Mouse (Mus musculus) kidney, adult 2 months (tissue): ENCODE data around the gene Tsr2. TPM values are rescaled to one million over a fixed set of nuclear protein-coding genes. Genes with fewer than 3 reads are reported as not detected.

Experiments
- DNase-seq: peaks from one replicate; pipeline ENCODE4 v3.0.0; 2021
- H3K27ac ChIP-seq: fragments of 200-500 bp; 2 replicates; pipeline ENCODE4 v1.5.1; 2012; ENCODE audit warnings: low read depth, low read length, control low read depth, inconsistent platforms; ENCODE audit not compliant: insufficient read depth
- H3K27me3 ChIP-seq: fragments of 200-500 bp; replicated peaks from 2 replicates; pipeline ENCODE4 v1.6.1; 2012; ENCODE audit warnings: mild to moderate bottlenecking, moderate library complexity, low read length, inconsistent platforms; ENCODE audit not compliant: control insufficient read depth, insufficient read depth
- H3K36me3 ChIP-seq: fragments of 200-500 bp; 2 replicates; pipeline ENCODE4 v1.6.1; 2012; ENCODE audit warnings: mild to moderate bottlenecking, moderate library complexity, low read length, inconsistent platforms; ENCODE audit not compliant: control insufficient read depth, insufficient read depth
- H3K4me1 ChIP-seq: fragments of 200-500 bp; 2 replicates; pipeline ENCODE4 v1.6.1; 2011; ENCODE audit warnings: low read length; ENCODE audit not compliant: control insufficient read depth, insufficient read depth
- H3K4me3 ChIP-seq: fragments of 200-500 bp; 2 replicates; pipeline ENCODE4 v1.5.1; 2011; ENCODE audit warnings: mild to moderate bottlenecking, low read depth, low read length, control low read depth; ENCODE audit not compliant: insufficient read depth
- CTCF ChIP-seq: fragments of 200-500 bp; conservative IDR thresholded peaks from 2 replicates; pipeline ENCODE4 v1.5.1; 2011; ENCODE audit warnings: low read depth, mild to moderate bottlenecking, control low read depth, low read length, moderate library complexity, mixed read lengths; ENCODE audit not compliant: insufficient read depth, insufficient read length
- POLR2A ChIP-seq: fragments of 200-500 bp; IDR thresholded peaks from one replicate; pipeline ENCODE4 v1.6.1; 2011; ENCODE audit warnings: low read depth, low read length, control low read depth
- WGBS: fragments of 180-500 bp; shearing (Covaris S2); methylation state at CpG from one replicate; pipeline ENCODE4 v1.1.7; 2018; 5-methylcytosine and 5-hydroxymethylcytosine counted together
- polyA plus RNA-seq: library from polyadenylated mRNA; depleted of rRNA; stranded (reverse); fragments of >200 nt; gene quantifications from 2 replicates; pipeline ENCODE4 v1.2.3, GENCODE M21; 2012; rRNA removed

Gene Tsr2
- 8.3 and 9.6 TPM in 2 replicates for polyA plus RNA-seq

DNA sequence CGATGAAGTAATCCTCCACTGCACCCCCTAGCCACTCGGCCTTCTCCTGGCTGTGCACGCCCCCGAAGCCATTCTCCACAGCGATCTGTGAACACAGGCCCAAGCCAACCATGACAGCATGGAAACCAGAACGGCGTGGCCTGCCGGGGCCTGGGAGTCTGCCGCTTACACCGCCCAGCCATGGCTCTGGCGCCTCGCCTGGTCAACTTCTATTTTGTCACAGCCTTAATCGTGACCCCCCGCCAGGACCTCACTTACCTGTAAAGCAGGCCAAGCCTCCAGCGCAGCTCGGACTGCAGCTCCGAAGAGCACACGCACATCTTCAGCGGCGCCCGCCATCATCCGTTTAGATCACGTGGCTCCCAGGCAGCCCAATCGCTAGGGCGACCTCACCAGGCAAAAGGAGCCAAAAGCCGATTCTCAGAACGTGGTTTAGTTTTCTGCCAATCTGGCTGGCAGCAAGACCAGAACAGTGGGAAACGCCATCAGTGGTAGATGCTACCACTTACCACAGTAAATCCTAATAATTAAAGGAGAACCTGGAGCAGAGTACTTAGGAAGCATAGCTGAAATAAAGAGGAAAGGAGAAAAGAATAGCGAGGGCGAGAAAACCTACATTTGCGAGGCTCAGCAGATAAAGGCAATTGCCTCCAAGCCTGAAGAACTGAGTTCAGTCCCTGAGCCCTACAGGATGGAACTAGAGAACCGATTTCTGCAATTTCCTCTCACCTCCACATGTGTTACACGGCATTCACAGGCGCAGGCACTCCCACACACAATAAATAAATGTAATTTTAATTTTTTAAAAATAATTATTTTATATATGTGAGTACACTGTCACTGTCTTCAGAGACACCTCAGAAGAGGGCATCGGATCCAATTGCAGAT, at the start of gene Tsr2:
Tsr2 (minus strand) TSS at position 373 of the 888 bp plus-strand sequence.
- Histone ChIP-seq H3K27me3 (no peaks in the 10 kb centered on the region), H3K4me3 (peak within 1 kb of the TSS; percentile 75), H3K36me3 (no peaks in the 10 kb centered on the region), H3K4me1 (no peaks in the 10 kb centered on the region), H3K27ac (no peak within 1 kb of the TSS)
- peak; percentile 85 for DNase-seq
- 8% methylated on average over 35 of the region's 35 CpGs for WGBS
- TF ChIP-seq POLR2A (no peak), CTCF (no peak)

DNA sequence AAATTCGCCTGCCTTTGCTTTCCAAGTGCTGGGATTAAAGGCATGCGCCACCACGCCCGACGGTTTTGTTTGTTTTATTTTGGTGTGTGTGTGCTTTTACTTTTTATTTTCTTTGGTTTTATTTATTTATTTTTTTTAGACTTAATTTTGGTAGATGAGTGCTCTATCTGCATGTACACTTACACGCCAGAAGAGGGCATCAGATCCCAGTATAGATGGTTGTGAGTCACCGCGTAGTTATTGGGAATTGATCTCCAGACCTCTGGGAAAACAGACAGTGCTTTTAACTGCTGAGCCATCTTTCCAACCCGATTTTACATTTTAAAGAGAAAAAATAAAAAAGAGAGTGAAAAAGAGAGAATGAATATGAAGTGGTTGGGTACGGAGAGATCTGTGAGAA, 36.4 kb upstream of the Tsr2 start:
- Histone ChIP-seq H3K36me3 (no peaks in the 10 kb centered on the region), H3K27me3 (no peaks in the 10 kb centered on the region), H3K4me1 (no peaks in the 10 kb centered on the region), H3K27ac (no peak overlapping the region), H3K4me3 (no peak overlapping the region)
- TF ChIP-seq POLR2A (no peak), CTCF (no peak)
- peak; percentile 23 for DNase-seq
- WGBS = 13% methylated on average over 10 of the region's 10 CpGs

DNA sequence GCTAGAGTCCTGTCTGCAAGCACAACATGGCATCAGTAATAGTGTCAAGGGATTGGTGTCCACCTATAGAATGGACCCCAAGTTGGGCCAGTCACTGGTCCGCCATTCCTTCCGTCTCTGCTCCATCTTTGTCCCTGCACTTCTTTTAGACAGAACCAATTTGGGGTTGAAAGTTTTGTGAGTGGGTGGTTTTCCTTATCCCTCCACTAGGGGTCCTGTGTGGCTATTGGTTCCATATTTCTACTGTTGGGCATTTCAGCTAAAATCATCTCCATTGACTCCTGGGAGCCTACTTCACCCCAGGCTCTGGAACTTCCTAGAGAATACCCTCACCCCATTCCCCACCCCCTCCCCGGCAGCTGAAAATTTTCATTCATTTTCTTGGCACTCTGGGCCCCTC, 34.1 kb upstream of the Tsr2 start:
- TF ChIP-seq CTCF (no peak), POLR2A (no peak)

DNA sequence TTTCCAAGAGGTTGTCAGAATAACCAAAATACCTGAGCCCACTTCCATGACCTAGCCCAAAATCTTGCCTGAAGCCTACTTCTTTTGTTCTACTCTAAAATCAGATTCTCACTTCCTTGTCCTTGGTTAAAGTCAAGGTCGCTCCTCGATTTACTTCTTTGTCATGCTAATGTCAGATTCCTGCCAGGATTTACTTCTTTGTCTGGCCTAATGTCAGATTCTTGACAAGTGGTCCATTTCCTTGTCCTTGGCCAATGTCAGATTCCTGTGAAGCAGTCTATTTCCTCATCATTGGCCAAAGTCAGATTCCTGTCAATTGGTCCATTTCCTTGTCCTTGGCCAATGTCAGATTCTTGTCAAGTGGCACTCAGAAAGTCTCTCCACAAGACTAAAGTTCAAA, 27.6 kb upstream of the Tsr2 start:
- Histone ChIP-seq H3K4me3 (no peak overlapping the region), H3K4me1 (no peaks in the 10 kb centered on the region), H3K36me3 (no peaks in the 10 kb centered on the region), H3K27me3 (no peaks in the 10 kb centered on the region), H3K27ac (no peak overlapping the region)
- no peak for DNase-seq
- TF ChIP-seq CTCF (no peak), POLR2A (no peak)
- 82% methylated on average over 2 of the region's 2 CpGs for WGBS

More for the DNA sequence above, 34.1 kb upstream of the Tsr2 start:
- no peaks in the 10 kb centered on the region for H3K27me3 ChIP-seq
- no peak for DNase-seq
- no peaks in the 10 kb centered on the region for H3K36me3 ChIP-seq
- H3K4me1 ChIP-seq = no peaks in the 10 kb centered on the region
- H3K27ac ChIP-seq = no peak overlapping the region
- H3K4me3 ChIP-seq = no peak overlapping the region
- whole genome bisulfite sequencing = 74% methylated on average over 3 of the region's 3 CpGs

DNA sequence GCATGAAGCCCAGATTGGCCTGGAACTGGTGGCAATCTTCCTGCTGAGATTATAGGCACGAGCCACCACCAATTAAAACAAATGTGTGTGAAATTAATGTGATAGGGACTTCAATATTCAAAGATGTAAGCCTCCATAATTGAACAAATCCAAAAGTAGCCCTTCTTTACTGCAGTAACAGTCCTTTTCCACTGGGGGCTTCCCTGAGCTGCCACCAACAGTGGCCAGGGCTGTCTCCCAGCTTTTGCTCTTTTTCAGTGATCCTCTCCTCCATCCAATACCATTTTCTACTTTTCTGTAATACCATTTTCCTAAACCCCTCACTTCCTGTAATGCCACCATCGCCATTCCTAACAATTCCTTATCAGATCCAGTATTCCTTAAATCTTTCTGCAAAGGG, 21.1 kb upstream of the Tsr2 start:
- H3K4me3 ChIP-seq = no peak overlapping the region
- peak; percentile 2 for DNase-seq
- 0% methylated on average over 2 of the region's 2 CpGs for WGBS
- no peaks in the 10 kb centered on the region for H3K36me3 ChIP-seq
- H3K27me3 ChIP-seq = no peaks in the 10 kb centered on the region
- TF ChIP-seq CTCF (peak; percentile 43), POLR2A (no peak)
- no peak overlapping the region for H3K27ac ChIP-seq
- H3K4me1 ChIP-seq = no peaks in the 10 kb centered on the region

DNA sequence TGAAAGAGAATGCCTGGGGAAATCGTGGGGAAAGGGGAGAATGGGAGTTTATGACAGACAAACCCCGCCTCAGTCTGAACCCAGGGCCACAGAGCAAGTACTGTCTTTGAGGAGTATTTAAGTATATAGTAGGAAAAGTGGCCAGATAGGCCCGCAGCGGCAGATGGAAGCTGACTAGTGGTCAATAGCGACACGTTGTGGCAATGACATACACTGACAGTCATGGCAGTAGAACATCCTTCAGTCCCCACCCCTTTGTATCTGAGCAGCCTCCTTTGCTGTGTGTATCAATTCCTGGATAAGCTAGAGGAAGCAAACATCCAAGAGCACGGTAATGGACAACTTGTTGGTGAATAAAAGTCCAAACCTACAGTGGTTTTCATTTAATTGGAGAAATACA, 20.5 kb upstream of the Tsr2 start:
- no peak overlapping the region for H3K27ac ChIP-seq
- H3K4me3 ChIP-seq = no peak overlapping the region
- DNase-seq = peak; percentile 28
- 3% methylated on average over 7 of the region's 7 CpGs for WGBS
- H3K36me3 ChIP-seq = no peaks in the 10 kb centered on the region
- TF ChIP-seq CTCF = peak; percentile 72
- no peak for TF ChIP-seq POLR2A
- H3K4me1 ChIP-seq = no peaks in the 10 kb centered on the region
- H3K27me3 ChIP-seq = no peaks in the 10 kb centered on the region

DNA sequence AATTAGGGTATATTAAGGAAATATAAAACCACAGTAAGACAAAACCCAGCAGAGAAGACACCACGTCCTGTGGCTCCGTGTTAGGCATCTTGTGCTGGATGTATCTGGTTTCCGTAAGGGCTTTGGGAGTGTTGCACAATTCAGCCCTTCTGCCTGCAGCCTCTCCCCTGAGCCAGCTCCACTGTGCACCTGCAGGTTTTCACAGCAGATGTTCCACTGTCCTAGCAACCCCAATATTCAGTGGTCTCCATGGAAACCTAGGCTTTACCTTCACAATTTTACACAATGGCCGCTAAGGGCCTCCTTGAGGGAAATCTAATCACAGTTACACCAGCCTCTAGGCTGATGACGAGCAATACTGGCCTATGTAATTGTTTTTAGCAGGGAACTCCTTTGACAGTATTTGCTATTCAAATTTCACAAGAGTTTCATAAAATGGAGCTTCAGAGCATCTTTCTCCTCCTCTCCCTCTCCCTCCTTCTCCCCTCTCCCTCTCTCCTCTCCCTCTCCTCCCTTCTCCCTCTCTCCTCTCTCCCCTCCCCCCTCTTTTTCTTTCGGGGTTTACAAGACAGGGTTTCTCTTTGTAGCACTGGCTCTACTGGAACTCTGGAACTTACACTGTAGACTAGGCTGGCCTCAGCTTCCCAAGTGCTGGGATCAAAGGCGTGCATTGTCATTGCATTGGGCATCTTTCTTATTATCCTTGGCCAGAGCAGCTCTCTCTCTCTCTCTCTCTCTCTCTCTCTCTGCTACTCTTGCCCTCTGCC, 11.1 kb upstream of the Tsr2 start:
- 55% methylated on average over 7 of the region's 7 CpGs for WGBS
- H3K4me1 ChIP-seq = no peaks in the 10 kb centered on the region
- no peak for DNase-seq
- no peak overlapping the region for H3K27ac ChIP-seq
- H3K27me3 ChIP-seq = no peaks in the 10 kb centered on the region
- TF ChIP-seq POLR2A (no peak), CTCF (no peak)
- no peaks in the 10 kb centered on the region for H3K36me3 ChIP-seq
- no peak overlapping the region for H3K4me3 ChIP-seq
